Mouse (Mus musculus) lung, adult 2 months (tissue): Measurements from ENCODE around the gene Susd6.

Experiments used
- CTCF ChIP-seq: fragments of 200-500 bp; IDR thresholded peaks from 2 replicates; pipeline ENCODE4 v1.5.1; 2011; ENCODE audit warnings: mild to moderate bottlenecking, low read length, control low read depth; ENCODE audit not compliant: insufficient read depth
- POLR2A ChIP-seq: fragments of 200-500 bp; IDR thresholded peaks from 2 replicates; pipeline ENCODE4 v1.6.1; 2011; ENCODE audit warnings: low read depth, mild to moderate bottlenecking, control low read depth, low read length, borderline replicate concordance; ENCODE audit errors: extremely low read depth

GRCm38 (mm10) chr12:80879267-80879666 lies 89.0 kb downstream of the Susd6 start:
- TF ChIP-seq CTCF (no peak), POLR2A (no peak)
